Mouse (Mus musculus) heart, postnatal 0 days (tissue): ENCODE results near the gene Dclre1b.

Source experiments
- CTCF ChIP-seq: IDR thresholded peaks from 2 replicates; pipeline ENCODE4 v1.5.1; 2016; ENCODE audit warnings: antibody characterized with exemption, control low read depth, low read depth
- EP300 ChIP-seq: IDR thresholded peaks from 2 replicates; pipeline ENCODE4 v1.6.1; 2016; ENCODE audit warnings: antibody characterized with exemption, low read depth

DNA sequence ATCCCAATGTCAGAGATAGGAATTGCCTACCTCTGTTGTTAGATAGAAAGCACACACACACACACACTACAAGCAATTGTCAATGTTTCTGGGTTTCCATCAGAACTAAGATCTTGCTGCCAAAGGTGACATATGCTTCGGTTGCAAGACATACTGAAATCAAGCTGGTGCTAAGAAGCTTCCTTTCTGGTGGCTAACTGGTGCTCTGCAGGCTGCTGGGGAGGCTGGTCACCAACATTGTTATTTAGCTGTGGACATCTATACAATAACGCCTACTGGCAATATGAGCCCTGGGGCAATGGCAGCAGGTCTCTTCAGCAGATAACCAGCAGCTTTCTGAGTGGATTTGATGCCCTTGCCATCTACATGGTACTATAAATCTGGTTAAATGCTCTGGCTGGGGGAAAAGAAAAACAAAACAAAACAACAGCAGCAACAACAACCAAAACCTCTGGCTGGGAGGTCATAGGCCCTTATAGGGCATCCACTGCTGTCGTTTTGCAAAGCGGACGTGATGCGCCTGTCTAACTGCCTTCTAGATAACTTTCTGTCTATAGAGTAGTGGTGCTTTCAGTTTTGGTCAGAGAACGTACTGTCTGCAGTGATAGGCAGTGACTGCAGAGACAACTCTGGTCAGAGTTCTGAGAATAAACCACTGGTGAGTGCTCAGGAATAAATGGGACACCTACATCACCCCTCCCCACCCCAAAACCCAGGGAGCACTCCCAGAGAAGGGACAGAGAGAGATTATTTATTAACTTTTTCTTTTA, 48.0 kb upstream of the Dclre1b start:
- TF ChIP-seq CTCF = no peak
- no peak for TF ChIP-seq EP300
